Mouse (Mus musculus) bone marrow, adult 2 months (tissue): ENCODE data around the gene Anxa2.

Source experiments
- CTCF ChIP-seq: fragments of 200-500 bp; IDR thresholded peaks from 2 replicates; pipeline ENCODE4 v1.5.1; 2011; ENCODE audit warnings: low read length, control low read depth; ENCODE audit not compliant: control insufficient read depth, insufficient read depth
- POLR2A ChIP-seq: fragments of 200-500 bp; IDR thresholded peaks from 2 replicates; pipeline ENCODE4 v1.6.1; 2011; ENCODE audit warnings: low read depth, mild to moderate bottlenecking, control low read depth, low read length, borderline replicate concordance; ENCODE audit not compliant: control insufficient read depth

- no peak for TF ChIP-seq POLR2A
- TF ChIP-seq CTCF: peak; percentile 69
These were observed 49.1 kb downstream of the Anxa2 start for GRCm38 (mm10) chr9:69502504-69502903.
